Mouse (Mus musculus): ENCODE measurements around the gene Pgam2.

GRCm38 (mm10) chr11:5825432-5825831, 21.9 kb upstream of the Pgam2 start:
- TF ChIP-seq CTCF (IDR thresholded peaks at IDR 0.05; ENCODE audit: low read depth) (no peak), EP300 (optimal IDR thresholded peaks at IDR 0.05) (no peak)
